Mouse (Mus musculus): Measurements from ENCODE around the gene Smad3.

The Smad3 gene

GRCm38 (mm10) chr9:63614018-63614985 is 143.5 kb downstream of the Smad3 start:
- DNase-seq, result no peak

GRCm38 (mm10) chr9:63613569-63613968 is 144.2 kb downstream of the Smad3 start:
- no peak for DNase-seq

- DNase-seq, result peak; percentile 70
These were observed 145.0 kb downstream of the Smad3 start for GRCm38 (mm10) chr9:63612565-63613515.

GRCm38 (mm10) chr9:63611967-63612366 is 145.8 kb downstream of the Smad3 start:
- no peak for DNase-seq

- peak; percentile 52 for DNase-seq
These were observed 146.9 kb downstream of the Smad3 start for GRCm38 (mm10) chr9:63610841-63611366.

- DNase-seq, result no peak
These were observed 147.6 kb downstream of the Smad3 start for GRCm38 (mm10) chr9:63610231-63610630.

GRCm38 (mm10) chr9:63609776-63610175 is 148.0 kb downstream of the Smad3 start:
- DNase-seq, result no peak

- DNase-seq, result no peak
These were observed 148.5 kb downstream of the Smad3 start for GRCm38 (mm10) chr9:63609246-63609645.

- no peak for DNase-seq
These were observed 149.8 kb downstream of the Smad3 start for GRCm38 (mm10) chr9:63608006-63608405.

GRCm38 (mm10) chr9:63606594-63606993 is 151.2 kb downstream of the Smad3 start:
- no peak for DNase-seq

GRCm38 (mm10) chr9:63603849-63604248 is 153.9 kb downstream of the Smad3 start:
- no peak for DNase-seq

GRCm38 (mm10) chr9:63602043-63602939 is 155.5 kb downstream of the Smad3 start, which contains the start of the genes Iqch and Aagab:
Gene Iqch, minus strand, starts transcription at chr9:63602493.
Gene Aagab, plus strand, starts transcription at chr9:63602660.
- DNase-seq, result peak; percentile 97
